Mouse (Mus musculus): ENCODE data around the gene Zfp879. TPM values are rescaled to one million over a fixed set of nuclear protein-coding genes. Genes with fewer than 3 reads are reported as not detected.
A peak's percentile ranks its signal among the peaks of the same experiment; 100 is the strongest.

The Zfp879 gene
- polyA plus RNA-seq, 1 experiment from 2014 or later: 0.77 TPM

GRCm38 (mm10) chr11:50845951-50846350 is 4.6 kb upstream of the Zfp879 start:
- H3K4me2 ChIP-seq: no peak overlapping the region
- no peaks in the 10 kb centered on the region for H3K36me3 ChIP-seq
- no peak for ATAC-seq (ENCODE audit: insufficient number of reproducible peaks, low FRiP score, low TSS enrichment, low read depth)
- H3K4me3 ChIP-seq: no peak overlapping the region
- WGBS: 87% methylated on average over 3 of the region's 3 CpGs
- peaks cover 35% of the 10 kb centered on the region for H3K27me3 ChIP-seq
- H3K27ac ChIP-seq: no peak overlapping the region
- no peaks in the 10 kb centered on the region for H3K9me3 ChIP-seq
- H3K9ac ChIP-seq: no peak overlapping the region
- H3K4me1 ChIP-seq: peaks cover 17% of the 10 kb centered on the region

GRCm38 (mm10) chr11:50835727-50836126 is 5.6 kb downstream of the Zfp879 start:
- H3K27ac ChIP-seq: no peak overlapping the region
- peaks cover 10% of the 10 kb centered on the region for H3K4me1 ChIP-seq
- H3K27me3 ChIP-seq: no peaks in the 10 kb centered on the region
- H3K4me2 ChIP-seq: no peak overlapping the region
- H3K9ac ChIP-seq: no peak overlapping the region
- H3K4me3 ChIP-seq: no peak overlapping the region
- no peak for ATAC-seq (ENCODE audit: insufficient number of reproducible peaks, low FRiP score, low TSS enrichment, low read depth)
- peaks cover 14% of the 10 kb centered on the region for H3K36me3 ChIP-seq
- peaks cover 7% of the 10 kb centered on the region for H3K9me3 ChIP-seq
- 86% methylated on average over 4 of the region's 4 CpGs for WGBS

- peak; percentile 93 for ATAC-seq (ENCODE audit: insufficient number of reproducible peaks, low FRiP score, low TSS enrichment, low read depth)
- Histone ChIP-seq H3K9me3 (no peaks in the 10 kb centered on the region), H3K4me2 (peak within 1 kb of the TSS; percentile 46), H3K4me1 (peaks cover 4% of the 10 kb centered on the region; the same call in 1 of the 2 replicates), H3K4me3 (peak within 1 kb of the TSS; percentile 87), H3K27ac (peak within 1 kb of the TSS; percentile 87), H3K36me3 (peaks cover 31% of the 10 kb centered on the region), H3K9ac (peak within 1 kb of the TSS; percentile 85), H3K27me3 (no peaks in the 10 kb centered on the region)
- WGBS: 1% methylated on average over 45 of the region's 45 CpGs
Observed at GRCm38 (mm10) chr11:50827010-50827953, 14.1 kb downstream of the Zfp879 start, which contains the start of gene Zfp354c. Gene Zfp354c (minus strand): TSS chr11:50827724.

- Histone ChIP-seq H3K9ac (no peak overlapping the region; the same call in 1 of the 2 replicates), H3K27me3 (no peaks in the 10 kb centered on the region), H3K4me3 (peak overlapping the region; percentile 87), H3K36me3 (peaks cover 39% of the 10 kb centered on the region), H3K4me2 (peak overlapping the region; percentile 46), H3K27ac (peak overlapping the region; percentile 87), H3K4me1 (peaks cover 4% of the 10 kb centered on the region; the same call in 1 of the 2 replicates), H3K9me3 (no peaks in the 10 kb centered on the region)
- ATAC-seq (ENCODE audit: insufficient number of reproducible peaks, low FRiP score, low TSS enrichment, low read depth): no peak
- 13% methylated on average over 2 of the region's 2 CpGs for WGBS
Observed at GRCm38 (mm10) chr11:50826214-50826613, 15.1 kb downstream of the Zfp879 start.

- no peak for ATAC-seq (ENCODE audit: insufficient number of reproducible peaks, low FRiP score, low TSS enrichment, low read depth)
- no peak overlapping the region for H3K9ac ChIP-seq
- no peak overlapping the region for H3K27ac ChIP-seq
- H3K36me3 ChIP-seq: peaks cover 95% of the 10 kb centered on the region
- WGBS: 95% methylated on average over 4 of the region's 4 CpGs
- peaks cover 33% of the 10 kb centered on the region for H3K9me3 ChIP-seq
- no peaks in the 10 kb centered on the region for H3K4me1 ChIP-seq
- no peak overlapping the region for H3K4me3 ChIP-seq
- H3K4me2 ChIP-seq: no peak overlapping the region
- no peaks in the 10 kb centered on the region for H3K27me3 ChIP-seq
Observed at GRCm38 (mm10) chr11:50814233-50814632, 27.1 kb downstream of the Zfp879 start.

- no peaks in the 10 kb centered on the region for H3K4me1 ChIP-seq
- no peak overlapping the region for H3K27ac ChIP-seq
- no peaks in the 10 kb centered on the region for H3K9me3 ChIP-seq
- no peak overlapping the region for H3K4me2 ChIP-seq
- H3K9ac ChIP-seq: no peak overlapping the region
- H3K36me3 ChIP-seq: no peaks in the 10 kb centered on the region; the same call in 1 of the 2 replicates
- H3K4me3 ChIP-seq: no peak overlapping the region
- no peaks in the 10 kb centered on the region for H3K27me3 ChIP-seq
- ATAC-seq (ENCODE audit: insufficient number of reproducible peaks, low FRiP score, low TSS enrichment, low read depth): no peak
Observed at GRCm38 (mm10) chr11:50798836-50799235, 42.5 kb downstream of the Zfp879 start.

DNA sequence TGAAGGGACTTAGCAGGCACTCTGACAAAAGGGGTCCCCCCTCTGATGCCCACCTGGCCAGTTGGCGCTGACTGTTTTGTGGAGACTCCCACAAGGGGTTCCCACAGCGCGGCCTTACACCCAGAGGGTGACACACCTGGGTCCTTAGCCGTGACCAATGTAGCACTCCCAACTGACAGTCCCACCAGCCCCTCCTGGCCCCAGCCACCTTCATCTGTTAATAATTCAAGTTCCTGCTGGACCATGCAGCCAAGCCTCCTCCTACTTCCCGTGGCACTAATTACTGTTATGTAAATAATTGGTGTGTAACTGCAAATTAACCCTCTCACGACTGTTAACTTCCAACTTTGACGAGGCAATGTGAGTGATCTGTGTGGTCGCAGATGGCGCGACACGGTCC is 43.7 kb downstream of the Zfp879 start:
- WGBS: 57% methylated on average over 11 of the region's 11 CpGs
- Histone ChIP-seq H3K4me1 (no peaks in the 10 kb centered on the region), H3K36me3 (no peaks in the 10 kb centered on the region; the same call in 1 of the 2 replicates), H3K27ac (no peak overlapping the region), H3K4me3 (no peak overlapping the region), H3K9me3 (no peaks in the 10 kb centered on the region), H3K9ac (no peak overlapping the region), H3K27me3 (no peaks in the 10 kb centered on the region), H3K4me2 (no peak overlapping the region)
- no peak for ATAC-seq (ENCODE audit: insufficient number of reproducible peaks, low FRiP score, low TSS enrichment, low read depth)

Other genes with a start within 250 kb of the Zfp879 start
- 19.7 and 21.9 TPM in 2 replicates for gene Adamts2, start 239.5 kb downstream of the Zfp879 start, polyA plus RNA-seq (2015; fragmentation: Nextera tagmentation; extraction: Ambion mirVana)
- gene Zfp354c, start 13.8 kb downstream of the Zfp879 start, polyA plus RNA-seq (2015; fragmentation: Nextera tagmentation; extraction: Ambion mirVana): 43.6 and 51.0 TPM in 2 replicates
- 0.32 and 0.62 TPM in 2 replicates for gene Grm6, start 9.1 kb upstream of the Zfp879 start, polyA plus RNA-seq (2015; fragmentation: Nextera tagmentation; extraction: Ambion mirVana)
- gene Zfp454, start 46.1 kb upstream of the Zfp879 start, polyA plus RNA-seq (2015; fragmentation: Nextera tagmentation; extraction: Ambion mirVana): 8.2 and 8.5 TPM in 2 replicates
- gene Zfp2, start 74.6 kb upstream of the Zfp879 start, polyA plus RNA-seq (2015; fragmentation: Nextera tagmentation; extraction: Ambion mirVana): 9.1 and 9.6 TPM in 2 replicates
- 1.3 and 1.9 TPM in 2 replicates for gene Zfp354b, start 90.1 kb upstream of the Zfp879 start, polyA plus RNA-seq (2015; fragmentation: Nextera tagmentation; extraction: Ambion mirVana)
- not detected in 2 replicates for gene 4933414I15Rik, start 102.2 kb upstream of the Zfp879 start, polyA plus RNA-seq (2015; fragmentation: Nextera tagmentation; extraction: Ambion mirVana)
- not detected in 2 replicates for gene Prop1, start 112.2 kb upstream of the Zfp879 start, polyA plus RNA-seq (2015; fragmentation: Nextera tagmentation; extraction: Ambion mirVana)
- not detected in 2 replicates for gene Olfr1378, start 125.0 kb upstream of the Zfp879 start, polyA plus RNA-seq (2015; fragmentation: Nextera tagmentation; extraction: Ambion mirVana)
- gene Olfr1377, start 140.4 kb upstream of the Zfp879 start, polyA plus RNA-seq (2015; fragmentation: Nextera tagmentation; extraction: Ambion mirVana): not detected in 2 replicates
- gene Olfr51, start 162.0 kb upstream of the Zfp879 start, polyA plus RNA-seq (2015; fragmentation: Nextera tagmentation; extraction: Ambion mirVana): not detected in 2 replicates
- gene Olfr54, start 172.7 kb upstream of the Zfp879 start, polyA plus RNA-seq (2015; fragmentation: Nextera tagmentation; extraction: Ambion mirVana): not detected in 2 replicates
- gene Olfr1375, start 206.6 kb upstream of the Zfp879 start, polyA plus RNA-seq (2015; fragmentation: Nextera tagmentation; extraction: Ambion mirVana): not detected in 2 replicates
- 8.3 TPM in 2 replicates for gene Zfp354a, start 217.7 kb upstream of the Zfp879 start, polyA plus RNA-seq (2015; fragmentation: Nextera tagmentation; extraction: Ambion mirVana)